Mouse (Mus musculus) embryonic facial prominence, embryonic 14.5 days (tissue): ENCODE data around the gene Tectb. TPM values are rescaled to one million over a fixed set of nuclear protein-coding genes. Genes with fewer than 3 reads are reported as not detected.
"Not testable (repeated sequence)": the region's sequence is repeated elsewhere in the genome, so short reads cannot be mapped to it uniquely, and the experiment has no call there.

Experiments
- ATAC-seq: fragments of 200-750 bp; cut with Nextera tagmentation; 2 replicates; pipeline ENCODE4 v1.8.0; 2017; ENCODE audit warnings: low read depth, moderate number of reproducible peaks, moderate TSS enrichment
- DNase-seq: peaks from one replicate; pipeline ENCODE4 v3.0.0-alpha.2; 2015; ENCODE audit warnings: low spot score
- H3K27ac ChIP-seq: fragments of 300-500 bp; sonication (generic); replicated peaks from 2 replicates; pipeline ENCODE4 v1.5.1; 2014; ENCODE audit warnings: low read depth, mild to moderate bottlenecking, low read length, moderate library complexity
- H3K27me3 ChIP-seq: fragments of 300-500 bp; sonication (generic); replicated peaks from 2 replicates; pipeline ENCODE4 v1.6.1; 2014; ENCODE audit warnings: low read length; ENCODE audit not compliant: control insufficient read depth, insufficient read depth
- H3K36me3 ChIP-seq: fragments of 300-500 bp; sonication (generic); 2 replicates; pipeline ENCODE4 v1.6.1; 2014; ENCODE audit warnings: low read length, mixed read lengths; ENCODE audit not compliant: control insufficient read depth, insufficient read depth
- H3K4me1 ChIP-seq: fragments of 300-500 bp; sonication (generic); 2 replicates; pipeline ENCODE4 v1.6.1; 2014; ENCODE audit warnings: antibody characterized with exemption, low read length; ENCODE audit not compliant: control insufficient read depth, insufficient read depth
- H3K4me2 ChIP-seq: fragments of 300-500 bp; sonication (generic); 2 replicates; pipeline ENCODE4 v1.6.1; 2014; ENCODE audit warnings: low read depth, mild to moderate bottlenecking, low read length, moderate library complexity, mixed read lengths
- H3K4me3 ChIP-seq: fragments of 300-500 bp; sonication (generic); 2 replicates; pipeline ENCODE4 v1.5.1; 2014; ENCODE audit warnings: low read depth, mild to moderate bottlenecking, low read length
- H3K9ac ChIP-seq: fragments of 300-500 bp; sonication (generic); 2 replicates; pipeline ENCODE4 v1.6.1; 2014; ENCODE audit warnings: low read depth, mild to moderate bottlenecking, low read length, moderate library complexity, mixed read lengths
- H3K9me3 ChIP-seq: fragments of 300-500 bp; sonication (generic); 2 replicates; pipeline ENCODE4 v1.6.1; 2016; ENCODE audit warnings: low read length; ENCODE audit not compliant: control insufficient read depth
- WGBS: fragments of 180-500 bp; shearing (Covaris S2); extraction: QIAGEN DNeasy Blood & Tissue Kit; methylation state at CpG from one replicate; pipeline ENCODE4 v1.1.7; 2014; 5-methylcytosine and 5-hydroxymethylcytosine counted together
- polyA plus RNA-seq: library from polyadenylated mRNA; unstranded; fragments of >200 nt; fragmentation: Nextera tagmentation; extraction: Ambion mirVana; gene quantifications from 2 replicates; pipeline ENCODE4 v1.2.1, GENCODE M21; 2014

Gene Tectb
- polyA plus RNA-seq, 1 experiment from 2014 or later = 1.6 TPM

DNA sequence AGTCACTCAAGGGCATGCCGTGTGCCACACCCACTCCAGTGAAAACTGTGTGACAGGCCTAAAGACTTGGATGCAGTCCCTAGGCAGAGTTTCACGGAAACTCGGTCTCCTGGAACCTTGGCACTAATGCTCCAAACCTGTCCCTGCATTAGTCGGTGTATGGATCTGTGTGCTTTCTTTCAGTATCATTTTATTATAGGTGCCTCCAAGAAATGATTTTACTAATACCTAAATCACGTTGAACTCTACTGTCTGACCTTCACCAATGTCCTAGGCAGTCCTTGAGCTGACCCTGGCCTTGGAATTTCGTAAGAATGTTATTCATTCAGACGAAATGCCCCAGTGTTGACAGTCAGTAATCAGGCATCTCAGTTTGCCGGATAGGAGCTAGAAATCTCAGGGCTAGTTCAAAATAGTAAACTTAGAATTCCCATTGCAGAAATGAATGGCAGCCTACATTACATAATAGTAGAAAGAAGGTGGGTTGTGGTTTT, 11.2 kb upstream of the Tectb start:
- not testable (repeated sequence) for H3K36me3 ChIP-seq, H3K27me3 ChIP-seq, H3K9me3 ChIP-seq, H3K9ac ChIP-seq, H3K4me1 ChIP-seq, H3K27ac ChIP-seq, H3K4me2 ChIP-seq, ATAC-seq, H3K4me3 ChIP-seq, DNase-seq
- 89% methylated on average over 8 of the region's 8 CpGs for WGBS

DNA sequence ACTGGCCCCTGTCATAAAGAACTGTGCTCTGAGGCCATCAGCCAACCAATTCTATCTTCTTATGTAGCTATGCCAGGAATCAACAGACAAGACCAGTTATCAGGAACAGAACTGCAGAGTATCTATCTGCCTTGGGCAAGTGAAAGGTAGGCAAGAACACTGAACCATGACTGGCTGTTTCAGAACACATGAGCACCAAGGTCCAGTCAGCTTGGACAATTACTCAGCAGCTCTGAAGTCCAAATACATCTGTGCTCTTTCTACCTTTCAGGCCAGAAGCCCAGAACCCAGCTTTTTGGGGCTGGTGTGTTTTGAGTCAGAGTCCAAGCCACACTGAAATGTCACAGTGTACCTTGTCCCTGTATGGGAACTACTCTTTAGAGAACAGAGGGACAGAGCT, 10.1 kb upstream of the Tectb start:
- H3K4me2 ChIP-seq = no peak overlapping the region
- H3K27ac ChIP-seq = no peak overlapping the region
- no peak for ATAC-seq
- no peaks in the 10 kb centered on the region for H3K27me3 ChIP-seq
- H3K4me3 ChIP-seq = no peak overlapping the region
- H3K36me3 ChIP-seq = no peaks in the 10 kb centered on the region
- H3K9ac ChIP-seq = no peak overlapping the region
- no peaks in the 10 kb centered on the region for H3K4me1 ChIP-seq
- no peak for DNase-seq
- peaks cover 7% of the 10 kb centered on the region; the same call in 1 of the 2 replicates for H3K9me3 ChIP-seq

DNA sequence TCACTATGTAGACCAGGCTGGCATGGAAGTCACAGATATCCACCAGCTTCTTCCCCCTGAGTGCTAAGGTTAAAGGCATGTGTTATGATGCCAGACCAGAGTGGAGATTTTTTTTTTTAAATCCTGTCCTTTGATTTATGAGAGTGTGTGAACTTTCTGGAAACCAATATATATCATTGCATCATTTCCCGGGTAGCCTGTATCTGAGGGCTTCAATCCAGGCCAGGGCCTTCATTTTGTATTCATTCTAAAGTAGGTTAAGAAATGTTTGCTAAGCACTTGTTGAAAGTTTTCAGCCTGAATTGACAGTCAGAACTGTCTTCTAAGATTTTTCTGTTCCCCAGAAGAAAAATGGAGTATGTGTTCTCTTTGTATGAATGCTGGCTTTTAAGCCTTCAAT, 8.9 kb upstream of the Tectb start:
- no peak for DNase-seq
- Histone ChIP-seq H3K9ac (no peak overlapping the region), H3K27ac (no peak overlapping the region), H3K4me2 (no peak overlapping the region), H3K9me3 (peaks cover 7% of the 10 kb centered on the region; the same call in 1 of the 2 replicates), H3K4me3 (no peak overlapping the region), H3K36me3 (no peaks in the 10 kb centered on the region), H3K4me1 (no peaks in the 10 kb centered on the region), H3K27me3 (no peaks in the 10 kb centered on the region)
- no peak for ATAC-seq
- 76% methylated on average over 1 of the region's 1 CpGs for WGBS

DNA sequence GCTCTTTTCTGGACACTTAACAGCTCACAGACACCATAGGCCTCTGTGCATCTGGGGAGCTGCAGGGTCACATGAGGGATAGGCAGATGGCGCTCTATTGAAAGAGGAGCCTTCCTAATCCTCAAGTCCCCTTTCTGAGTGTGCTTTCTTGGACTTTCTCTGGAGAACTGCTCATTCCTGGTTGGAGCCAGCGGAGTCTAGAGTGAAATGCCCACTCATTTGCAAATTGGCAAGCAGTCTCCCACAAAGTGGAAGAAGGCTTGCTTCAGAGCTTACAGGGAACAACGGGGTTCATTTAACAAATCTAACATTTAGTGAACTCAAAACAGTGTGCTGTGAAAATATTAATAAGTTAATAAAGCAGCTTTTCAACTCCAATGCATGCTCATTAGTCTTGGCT, 3.4 kb upstream of the Tectb start:
- no peaks in the 10 kb centered on the region for H3K36me3 ChIP-seq
- ATAC-seq = no peak
- no peak overlapping the region for H3K4me3 ChIP-seq
- 79% methylated on average over 3 of the region's 3 CpGs for WGBS
- H3K4me1 ChIP-seq = no peaks in the 10 kb centered on the region
- H3K4me2 ChIP-seq = no peak overlapping the region
- no peak for DNase-seq
- no peaks in the 10 kb centered on the region for H3K27me3 ChIP-seq
- no peaks in the 10 kb centered on the region for H3K9me3 ChIP-seq
- no peak overlapping the region for H3K9ac ChIP-seq
- H3K27ac ChIP-seq = no peak overlapping the region

DNA sequence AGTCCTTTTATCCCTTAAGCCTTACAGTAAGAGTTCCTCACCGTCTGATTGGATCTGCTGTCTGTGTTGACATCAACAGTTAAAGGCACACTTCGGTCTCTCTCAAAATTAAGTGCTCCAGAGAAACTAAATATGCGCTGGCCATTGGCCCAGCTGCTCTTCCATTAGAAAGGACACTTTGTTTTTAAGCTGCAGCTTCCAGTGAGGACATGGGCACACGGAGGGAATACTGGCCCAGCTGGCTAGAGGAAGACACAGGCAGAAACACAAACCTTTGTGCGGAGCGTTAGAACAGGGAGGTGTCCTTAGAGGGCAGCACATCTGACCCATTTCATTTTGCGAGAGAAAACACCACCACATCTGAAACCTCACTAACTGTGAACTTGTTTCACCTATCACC, 3.9 kb downstream of the Tectb start:
- H3K4me3 ChIP-seq = no peak overlapping the region
- no peaks in the 10 kb centered on the region for H3K36me3 ChIP-seq
- no peaks in the 10 kb centered on the region for H3K9me3 ChIP-seq
- no peak for ATAC-seq
- 65% methylated on average over 7 of the region's 7 CpGs for WGBS
- H3K9ac ChIP-seq = no peak overlapping the region
- H3K4me2 ChIP-seq = no peak overlapping the region
- H3K4me1 ChIP-seq = no peaks in the 10 kb centered on the region
- no peak for DNase-seq
- no peak overlapping the region for H3K27ac ChIP-seq
- H3K27me3 ChIP-seq = no peaks in the 10 kb centered on the region

DNA sequence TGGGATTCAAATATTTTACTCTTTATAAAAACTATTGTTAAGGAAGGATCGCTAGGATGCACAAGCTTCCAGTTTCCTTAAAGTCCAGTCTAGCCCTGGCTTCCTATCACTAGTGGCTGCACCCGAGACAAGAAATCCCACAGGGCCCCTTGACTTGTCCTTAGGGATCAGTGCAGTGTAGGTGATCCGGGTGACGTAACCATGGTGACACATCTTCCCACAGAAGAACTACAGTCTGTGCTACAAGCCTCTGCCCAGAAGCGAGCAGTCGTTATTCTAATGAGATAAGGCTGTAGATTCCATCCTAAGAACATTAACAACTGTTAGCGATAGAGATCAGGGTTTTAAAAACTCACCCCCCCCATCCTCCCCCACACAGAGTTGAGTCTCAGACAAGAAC, 4.5 kb downstream of the Tectb start:
- Histone ChIP-seq H3K4me1 (no peaks in the 10 kb centered on the region), H3K27me3 (no peaks in the 10 kb centered on the region), H3K27ac (no peak overlapping the region), H3K4me2 (no peak overlapping the region), H3K36me3 (no peaks in the 10 kb centered on the region), H3K9me3 (no peaks in the 10 kb centered on the region), H3K4me3 (no peak overlapping the region), H3K9ac (no peak overlapping the region)
- ATAC-seq (no peak), DNase-seq (peak; percentile 17)
- 71% methylated on average over 7 of the region's 7 CpGs for WGBS

DNA sequence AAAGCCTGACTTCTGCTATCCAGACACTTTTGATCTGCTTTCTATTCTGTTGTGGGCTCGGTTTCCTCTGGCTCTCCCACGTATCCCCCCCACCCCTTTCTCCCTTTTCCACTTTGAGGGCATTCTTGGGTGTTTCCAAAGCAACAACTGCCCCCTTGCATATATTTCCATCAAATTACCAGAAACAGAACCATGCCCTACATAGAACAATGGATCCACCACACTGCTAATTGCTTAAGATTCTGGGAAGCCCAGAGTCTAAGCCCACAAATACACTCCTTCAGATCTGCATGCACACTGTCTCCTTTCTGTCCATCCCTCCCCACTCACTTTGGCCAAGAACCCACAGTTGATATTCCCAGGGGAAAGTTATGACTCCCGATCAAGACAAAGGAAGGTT, 5.1 kb downstream of the Tectb start:
- Histone ChIP-seq H3K9me3 (no peaks in the 10 kb centered on the region), H3K4me1 (no peaks in the 10 kb centered on the region), H3K9ac (no peak overlapping the region), H3K4me2 (no peak overlapping the region), H3K4me3 (no peak overlapping the region), H3K36me3 (no peaks in the 10 kb centered on the region), H3K27ac (no peak overlapping the region), H3K27me3 (no peaks in the 10 kb centered on the region)
- ATAC-seq (no peak), DNase-seq (no peak)
- WGBS = 42% methylated on average over 3 of the region's 3 CpGs

DNA sequence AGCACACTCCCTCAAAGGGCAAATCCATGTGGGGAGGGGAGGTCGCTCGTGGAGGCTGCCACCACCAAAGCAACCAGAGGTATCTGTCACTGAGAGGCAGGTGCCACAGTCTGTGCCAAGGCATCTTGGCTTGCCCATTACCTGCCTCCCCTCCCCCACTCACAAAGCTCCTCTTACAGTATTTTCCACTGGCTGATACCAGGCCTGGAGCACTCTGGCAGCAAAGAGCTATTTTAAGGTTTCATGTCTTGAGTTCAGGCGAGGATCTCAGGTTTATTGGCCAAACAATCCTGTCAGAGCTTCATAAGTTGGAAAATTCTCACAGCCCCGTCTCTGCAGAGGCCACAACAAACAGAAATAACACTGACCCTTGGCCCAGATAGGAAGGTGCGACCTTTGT, 9.5 kb downstream of the Tectb start:
- Histone ChIP-seq H3K4me2 (no peak overlapping the region), H3K9ac (no peak overlapping the region), H3K36me3 (no peaks in the 10 kb centered on the region), H3K27ac (no peak overlapping the region), H3K4me3 (no peak overlapping the region), H3K27me3 (no peaks in the 10 kb centered on the region), H3K9me3 (no peaks in the 10 kb centered on the region), H3K4me1 (no peaks in the 10 kb centered on the region)
- ATAC-seq (no peak), DNase-seq (no peak)
- 79% methylated on average over 5 of the region's 5 CpGs for WGBS

DNA sequence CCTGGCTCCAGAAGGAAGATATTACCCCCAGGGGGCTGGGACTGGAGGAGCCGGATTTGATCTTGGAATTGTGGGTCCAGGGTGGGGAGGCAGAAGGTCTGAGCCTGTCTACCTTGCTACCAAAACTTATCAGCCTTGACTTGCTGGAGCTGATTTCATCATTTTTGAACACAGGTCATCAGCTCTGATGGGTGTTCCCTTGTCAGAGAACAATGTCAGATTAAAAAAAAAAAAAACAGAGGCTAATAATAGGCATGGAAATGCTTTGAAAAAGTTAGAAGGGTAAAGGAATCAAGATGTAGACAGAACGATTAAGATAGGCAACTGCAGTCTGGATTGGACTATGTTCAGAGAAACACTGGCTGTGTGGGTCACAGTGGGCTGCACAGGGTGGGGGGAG, 11.1 kb downstream of the Tectb start:
- Histone ChIP-seq H3K4me1 (no peaks in the 10 kb centered on the region), H3K27me3 (no peaks in the 10 kb centered on the region), H3K27ac (no peak overlapping the region), H3K4me2 (no peak overlapping the region), H3K36me3 (no peaks in the 10 kb centered on the region), H3K9ac (no peak overlapping the region), H3K4me3 (no peak overlapping the region), H3K9me3 (no peaks in the 10 kb centered on the region)
- DNase-seq (no peak), ATAC-seq (no peak)
- 63% methylated on average over 2 of the region's 2 CpGs for WGBS
